Mouse (Mus musculus) C2C12 (cell line): ENCODE results near the gene Nexn. TPM values are rescaled to one million over a fixed set of nuclear protein-coding genes. Genes with fewer than 3 reads are reported as not detected.

Source experiments
- H3K27me3 ChIP-seq: one replicate; pipeline ENCODE4 v1.6.1; 2011; ENCODE audit not compliant: control insufficient read depth, insufficient read depth, insufficient read length
- H3K36me3 ChIP-seq: one replicate; pipeline ENCODE4 v1.6.1; 2011; ENCODE audit not compliant: control insufficient read depth, insufficient read depth
- H3K4me3 ChIP-seq: one replicate; pipeline ENCODE4 v1.5.1; 2011; ENCODE audit warnings: mild to moderate bottlenecking, control low read depth; ENCODE audit not compliant: poor library complexity, insufficient read depth, severe bottlenecking
- H3K79me2 ChIP-seq: one replicate; pipeline ENCODE4 v1.6.1; 2011; ENCODE audit not compliant: control insufficient read depth, insufficient read depth
- H3K79me3 ChIP-seq: one replicate; pipeline ENCODE4 v1.6.1; 2011; ENCODE audit warnings: low read depth, control low read depth
- H3ac ChIP-seq: one replicate; pipeline ENCODE3; 2011; ENCODE audit warnings: low read depth; ENCODE audit not compliant: control insufficient read depth, insufficient read length
- CEBPB ChIP-seq: IDR thresholded peaks from one replicate; pipeline ENCODE4 v1.6.1; 2011; ENCODE audit warnings: low read depth, mild to moderate bottlenecking, control low read depth, moderate library complexity
- CTCF ChIP-seq: IDR thresholded peaks from one replicate; pipeline ENCODE4 v1.5.1; 2011; ENCODE audit not compliant: control insufficient read depth, insufficient read depth, insufficient read length
- FOSL1 ChIP-seq: IDR thresholded peaks from one replicate; pipeline ENCODE4 v1.8.0; 2011; ENCODE audit warnings: mild to moderate bottlenecking, low read length; ENCODE audit not compliant: poor library complexity, insufficient read depth, severe bottlenecking
- MAX ChIP-seq: IDR thresholded peaks from one replicate; pipeline ENCODE4 v1.6.1; 2011; ENCODE audit warnings: mild to moderate bottlenecking, control low read depth
- MYOD1 ChIP-seq: IDR thresholded peaks from one replicate; pipeline ENCODE4 v1.6.1; 2011; ENCODE audit warnings: low read depth; ENCODE audit not compliant: control insufficient read depth, insufficient read length
- MYOG ChIP-seq: IDR thresholded peaks from one replicate; pipeline ENCODE4 v1.6.1; 2011; ENCODE audit not compliant: control insufficient read depth, insufficient read length; ENCODE audit errors: extremely low read depth
- USF1 ChIP-seq: IDR thresholded peaks from one replicate; pipeline ENCODE4 v1.6.1; 2011; ENCODE audit warnings: low read depth, mild to moderate bottlenecking, control low read depth, moderate library complexity
- polyA plus RNA-seq: library from polyadenylated mRNA; unstranded; fragments of >200 nt; fragmentation: generic; extraction: Trizol; gene quantifications from one replicate; pipeline ENCODE4 v1.2.1, GENCODE M21; 2012; ENCODE audit warnings: missing spikeins

Nexn gene
- polyA plus RNA-seq, 1 experiment, result 13.5 TPM

DNA sequence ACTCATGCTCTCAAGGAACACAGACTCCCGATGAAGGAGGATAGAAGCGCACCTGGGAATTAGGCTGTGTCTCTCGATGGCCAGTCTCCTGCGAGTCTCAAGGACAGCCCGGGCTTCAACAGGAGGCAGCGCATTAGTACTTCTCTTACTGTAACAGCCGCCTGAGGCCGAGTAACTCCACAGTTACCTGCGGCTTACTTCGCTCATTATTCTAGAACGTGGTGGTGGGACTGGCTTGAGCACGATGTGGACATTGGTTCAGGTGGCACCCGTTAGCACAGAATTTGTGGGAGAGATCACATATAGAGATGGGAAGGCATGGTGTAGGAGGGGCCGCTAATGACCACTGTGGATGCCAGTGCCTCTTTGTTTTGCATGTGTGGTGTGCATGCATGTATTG is 1.9 kb upstream of the Nexn start:
- peaks cover 24% of the 10 kb centered on the region for H3K79me2 ChIP-seq
- TF ChIP-seq MYOD1 (no peak), FOSL1 (no peak), CEBPB (no peak), USF1 (no peak), MYOG (no peak), CTCF (no peak), MAX (no peak)
- no peaks in the 10 kb centered on the region for H3K27me3 ChIP-seq

DNA sequence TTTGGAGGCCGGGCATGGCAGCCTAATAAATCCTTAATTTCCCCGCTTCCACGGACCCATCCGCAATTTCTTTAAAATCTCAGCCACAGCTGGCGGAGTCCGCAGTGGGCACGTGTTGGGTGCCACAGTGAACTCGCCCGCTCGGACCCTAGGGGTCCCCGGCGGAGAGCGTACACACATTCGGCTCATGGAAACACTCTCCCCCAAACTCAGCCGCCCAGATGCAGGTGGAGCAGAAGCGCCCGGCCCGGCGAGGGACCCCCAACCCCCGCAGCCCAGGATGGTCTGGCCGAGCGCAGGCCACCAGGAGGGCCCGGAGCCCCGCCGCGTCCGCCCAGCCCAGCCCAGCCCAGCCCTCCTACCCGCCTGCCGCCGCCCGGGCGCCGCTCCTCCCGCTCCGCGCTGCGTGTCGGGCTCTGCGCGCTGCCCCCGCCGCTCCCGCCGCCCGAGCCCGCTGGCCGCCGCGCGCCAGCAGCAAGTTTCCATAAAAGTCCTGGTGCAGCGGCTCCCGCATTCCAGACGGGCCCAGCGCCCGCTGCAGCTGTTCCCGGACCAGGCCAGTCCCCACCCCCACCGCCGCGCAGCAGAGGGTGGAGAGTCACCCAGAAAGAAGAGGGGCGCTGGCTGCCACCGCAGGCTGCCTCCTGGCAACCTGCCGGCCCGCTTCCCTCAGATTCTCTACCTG is 657 bp downstream of the Nexn start:
- peaks cover 8% of the 10 kb centered on the region for H3K79me3 ChIP-seq
- H3K36me3 ChIP-seq, result no peaks in the 10 kb centered on the region
- H3K4me3 ChIP-seq, result peak overlapping the region; percentile 48
- TF ChIP-seq MAX (peak; percentile 24), CEBPB (no peak), CTCF (no peak), FOSL1 (no peak), MYOD1 (peak; percentile 88), USF1 (peak; percentile 26)
- peak overlapping the region; percentile 94 for H3ac ChIP-seq
- no peaks in the 10 kb centered on the region for H3K27me3 ChIP-seq
- H3K79me2 ChIP-seq, result peaks cover 43% of the 10 kb centered on the region

More for the DNA sequence above, 1.9 kb upstream of the Nexn start:
- H3K4me3 ChIP-seq, result no peak overlapping the region
- H3K36me3 ChIP-seq, result no peaks in the 10 kb centered on the region
- H3K79me3 ChIP-seq, result peaks cover 4% of the 10 kb centered on the region
- H3ac ChIP-seq, result no peak overlapping the region

DNA sequence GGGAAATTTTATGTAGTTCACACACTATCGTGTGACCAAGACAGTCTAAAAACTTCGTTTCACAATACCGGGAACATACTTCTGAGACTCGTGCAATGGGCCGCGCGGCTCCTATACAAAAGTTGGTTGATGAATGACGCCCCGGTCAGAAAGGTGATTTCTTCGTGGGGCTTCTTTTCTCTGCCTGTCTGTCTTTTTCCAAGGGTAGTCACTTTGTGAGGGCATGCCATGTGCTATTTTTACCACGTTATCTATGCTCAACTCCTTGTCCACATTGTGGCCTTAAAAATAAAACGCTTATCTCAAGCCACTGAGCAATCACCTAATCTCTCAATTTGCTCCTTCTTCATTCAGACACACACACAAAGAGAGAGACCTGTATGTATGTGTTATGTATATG is 1.3 kb downstream of the Nexn start:
- Histone ChIP-seq H3K27me3 (no peaks in the 10 kb centered on the region), H3K4me3 (peak overlapping the region; percentile 48), H3K79me3 (peaks cover 8% of the 10 kb centered on the region), H3ac (peak overlapping the region; percentile 28), H3K79me2 (peaks cover 43% of the 10 kb centered on the region), H3K36me3 (no peaks in the 10 kb centered on the region)
- no peak for TF ChIP-seq MYOG
- no peak for TF ChIP-seq MYOD1
- TF ChIP-seq CEBPB, result no peak
- TF ChIP-seq CTCF, result no peak
- no peak for TF ChIP-seq FOSL1
- peak; percentile 26 for TF ChIP-seq MAX
- TF ChIP-seq USF1, result no peak

DNA sequence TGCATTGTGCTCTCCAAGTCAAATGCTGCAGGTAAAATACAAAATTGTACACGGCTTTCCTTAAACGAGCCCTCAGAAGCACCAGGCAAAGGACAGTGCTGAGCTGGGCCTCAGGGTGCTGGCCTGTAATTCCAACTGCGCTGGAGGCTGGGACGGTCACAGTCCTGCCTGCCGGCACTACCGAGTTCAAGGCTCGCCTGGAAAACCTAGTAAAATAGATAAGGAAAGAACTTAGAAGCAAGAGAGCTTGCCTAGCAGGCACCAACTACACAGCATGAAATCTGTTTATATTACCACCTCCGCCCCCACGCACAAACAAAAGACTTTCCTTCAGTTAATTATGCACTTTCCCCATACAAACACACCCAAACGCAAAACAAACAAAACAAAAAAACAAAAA is 1.8 kb downstream of the Nexn start:
- Histone ChIP-seq H3K27me3 (no peaks in the 10 kb centered on the region), H3ac (no peak overlapping the region), H3K36me3 (no peaks in the 10 kb centered on the region), H3K4me3 (peak overlapping the region; percentile 48), H3K79me3 (peaks cover 8% of the 10 kb centered on the region), H3K79me2 (peaks cover 43% of the 10 kb centered on the region)
- TF ChIP-seq MYOD1, result no peak
- TF ChIP-seq MAX, result no peak
- TF ChIP-seq CTCF, result no peak
- TF ChIP-seq FOSL1, result no peak
- no peak for TF ChIP-seq MYOG
- TF ChIP-seq USF1, result no peak
- no peak for TF ChIP-seq CEBPB

DNA sequence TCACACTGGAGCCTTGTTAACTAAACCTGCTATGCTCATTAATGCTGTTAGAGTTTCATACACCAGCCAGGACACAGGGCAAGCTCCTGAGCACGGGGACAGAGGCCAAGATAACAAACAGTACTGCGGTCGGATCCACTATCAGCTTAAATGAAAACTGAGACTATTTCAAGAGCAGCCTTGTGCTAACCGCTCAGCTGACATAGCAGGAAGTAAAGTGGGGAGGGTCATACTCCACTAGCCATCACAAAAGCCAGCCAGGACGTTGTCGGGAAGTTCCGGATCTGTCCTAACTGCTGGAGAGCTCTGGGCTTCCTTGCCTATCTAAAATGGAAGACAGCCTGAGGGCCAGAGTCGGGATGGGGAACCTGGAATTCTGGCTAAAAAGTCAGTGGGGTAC is 4.2 kb downstream of the Nexn start:
- Histone ChIP-seq H3K27me3 (no peaks in the 10 kb centered on the region), H3ac (peak overlapping the region; percentile 46), H3K4me3 (no peak overlapping the region), H3K79me3 (peaks cover 18% of the 10 kb centered on the region), H3K36me3 (peaks cover 3% of the 10 kb centered on the region), H3K79me2 (peaks cover 57% of the 10 kb centered on the region)
- TF ChIP-seq CTCF (no peak), FOSL1 (no peak), MAX (no peak), CEBPB (no peak), MYOD1 (no peak), USF1 (no peak), MYOG (no peak)

DNA sequence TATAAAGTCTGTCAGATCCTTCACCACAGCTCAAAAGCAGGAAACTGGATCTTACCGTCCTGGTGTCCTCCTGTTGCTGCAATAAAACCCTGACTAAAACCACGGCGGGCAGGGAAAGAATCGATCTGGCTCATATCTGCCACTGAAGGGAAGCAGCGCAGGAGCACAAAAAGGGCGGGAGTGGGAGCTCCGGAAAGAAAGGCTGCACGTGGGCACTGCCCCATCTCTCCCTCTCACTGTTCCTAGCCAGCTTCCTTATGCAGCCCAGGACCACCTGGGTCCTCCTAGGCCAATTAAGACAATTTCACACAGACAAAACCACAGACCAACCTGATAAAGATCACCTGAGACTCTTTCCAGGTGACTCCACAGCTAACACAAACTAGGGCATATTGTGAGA is 4.7 kb downstream of the Nexn start:
- Histone ChIP-seq H3ac (no peak overlapping the region), H3K4me3 (no peak overlapping the region)
- no peak for TF ChIP-seq MYOD1
- no peak for TF ChIP-seq CEBPB
- no peak for TF ChIP-seq MAX
- TF ChIP-seq MYOG, result no peak
- TF ChIP-seq CTCF, result no peak

More for the DNA sequence above, 4.7 kb downstream of the Nexn start:
- H3K79me3 ChIP-seq, result peaks cover 18% of the 10 kb centered on the region
- peaks cover 3% of the 10 kb centered on the region for H3K36me3 ChIP-seq
- H3K79me2 ChIP-seq, result peaks cover 57% of the 10 kb centered on the region
- no peaks in the 10 kb centered on the region for H3K27me3 ChIP-seq
